Mouse (Mus musculus) limb, embryonic 12.5 days (tissue): ENCODE measurements around the gene Stxbp1. TPM values are rescaled to one million over a fixed set of nuclear protein-coding genes. Genes with fewer than 3 reads are reported as not detected.

ENCODE experiments used
- ATAC-seq: fragments of 200-750 bp; cut with Nextera tagmentation; 2 replicates; pipeline ENCODE4 v1.8.0; 2017; ENCODE audit warnings: low read depth, moderate TSS enrichment; ENCODE audit not compliant: insufficient number of reproducible peaks, insufficient read depth, low FRiP score, low TSS enrichment
- H3K27ac ChIP-seq: fragments of 300-500 bp; sonication (generic); 2 replicates; pipeline ENCODE4 v1.5.1; 2016; ENCODE audit warnings: mild to moderate bottlenecking, moderate library complexity
- H3K27me3 ChIP-seq: fragments of 300-500 bp; sonication (generic); 2 replicates; pipeline ENCODE4 v1.6.1; 2016; ENCODE audit warnings: mild to moderate bottlenecking, moderate library complexity
- H3K36me3 ChIP-seq: fragments of 300-500 bp; sonication (generic); 2 replicates; pipeline ENCODE4 v1.6.1; 2016; ENCODE audit warnings: mild to moderate bottlenecking, moderate library complexity
- H3K4me1 ChIP-seq: fragments of 300-500 bp; sonication (generic); replicated peaks from 2 replicates; pipeline ENCODE4 v1.6.1; 2016
- H3K4me2 ChIP-seq: fragments of 300-500 bp; sonication (generic); 2 replicates; pipeline ENCODE4 v1.6.1; 2016; ENCODE audit warnings: mild to moderate bottlenecking, moderate library complexity
- H3K4me3 ChIP-seq: fragments of 300-500 bp; sonication (generic); replicated peaks from 2 replicates; pipeline ENCODE4 v1.5.1; 2016; ENCODE audit warnings: mild to moderate bottlenecking
- H3K9ac ChIP-seq: fragments of 300-500 bp; sonication (generic); replicated peaks from 2 replicates; pipeline ENCODE4 v1.6.1; 2016; ENCODE audit warnings: mild to moderate bottlenecking, moderate library complexity
- H3K9me3 ChIP-seq: fragments of 300-500 bp; sonication (generic); 2 replicates; pipeline ENCODE4 v1.6.1; 2016; ENCODE audit warnings: mild to moderate bottlenecking, moderate library complexity
- WGBS: fragments of 180-500 bp; shearing (Covaris S2); methylation state at CpG from one replicate; pipeline ENCODE4 v1.1.7; 2016; 5-methylcytosine and 5-hydroxymethylcytosine counted together
- polyA plus RNA-seq: library from polyadenylated mRNA; unstranded; fragments of >200 nt; fragmentation: Nextera tagmentation; extraction: Ambion mirVana; gene quantifications from 2 replicates; pipeline ENCODE4 v1.2.1, GENCODE M21; 2016

Gene Stxbp1
- polyA plus RNA-seq, 1 experiment from 2014 or later = 18.8 TPM

DNA sequence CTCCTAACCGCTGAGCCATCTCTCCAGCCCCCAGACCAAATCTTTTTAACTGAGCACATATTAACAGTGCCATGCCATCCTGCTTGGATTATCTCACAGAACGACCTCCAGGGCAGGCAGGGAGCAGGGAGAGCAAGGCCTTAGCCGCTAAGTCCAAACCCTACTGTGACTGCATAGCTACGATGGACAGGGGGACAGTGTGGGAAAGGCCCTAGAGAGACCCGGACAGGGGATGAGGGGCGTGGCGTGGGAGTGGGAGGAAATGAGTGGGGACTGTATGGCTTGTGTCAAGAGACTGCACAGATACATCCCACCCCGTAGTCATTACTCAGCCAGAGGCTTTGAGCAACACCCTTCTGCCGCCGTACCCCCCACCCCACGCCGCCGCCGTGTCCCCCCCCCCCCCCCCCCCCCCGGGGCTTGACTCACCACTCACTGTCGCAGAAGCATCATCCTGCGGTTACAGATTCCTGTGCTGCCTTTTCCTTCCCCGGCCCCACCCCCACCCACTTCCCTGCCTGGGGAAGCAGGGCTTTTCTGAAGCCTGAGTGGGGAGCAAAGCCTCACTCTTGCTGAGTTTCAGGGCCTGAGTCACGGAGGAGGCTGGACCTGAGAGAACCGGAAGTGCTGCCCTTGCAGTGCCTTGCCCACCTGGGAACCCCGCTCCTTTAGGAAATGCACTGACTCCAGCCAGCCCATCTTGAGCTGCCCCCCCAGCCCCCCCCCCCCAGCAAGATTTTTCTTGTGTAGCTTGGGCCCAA is 35.4 kb upstream of the Stxbp1 start:
- H3K27me3 ChIP-seq = no peaks in the 10 kb centered on the region

DNA sequence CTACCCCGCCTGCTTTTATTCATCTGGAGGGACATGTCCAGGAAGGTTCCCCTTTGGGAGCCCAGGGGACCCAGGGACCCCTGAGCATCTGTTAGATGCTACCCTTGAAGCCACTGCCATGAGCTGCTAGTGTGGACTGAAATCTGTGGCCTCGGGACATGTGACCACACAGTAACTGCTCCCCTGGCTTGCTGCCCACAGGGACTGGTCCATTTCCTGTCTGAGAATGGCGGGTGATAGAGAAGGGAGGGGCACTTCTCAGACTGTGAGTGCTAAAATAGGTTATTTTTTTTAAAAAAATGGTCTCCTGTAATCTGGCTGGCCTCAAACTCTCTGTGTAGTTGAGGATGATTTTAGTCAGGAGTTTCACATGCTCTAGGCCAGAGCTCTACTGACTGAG is 34.7 kb upstream of the Stxbp1 start:
- H3K27ac ChIP-seq = peak overlapping the region; percentile 78
- no peaks in the 10 kb centered on the region for H3K9me3 ChIP-seq
- H3K4me1 ChIP-seq = peaks cover 90% of the 10 kb centered on the region
- no peak overlapping the region for H3K4me3 ChIP-seq
- H3K27me3 ChIP-seq = no peaks in the 10 kb centered on the region
- H3K36me3 ChIP-seq = no peaks in the 10 kb centered on the region; the same call in 1 of the 2 replicates
- WGBS = 32% methylated on average over 3 of the region's 3 CpGs
- ATAC-seq = no peak
- H3K4me2 ChIP-seq = no peak overlapping the region
- 0 out of 2 replicates have a peak overlapping the region, but pooled peaks have one; percentile 24 for H3K9ac ChIP-seq

More for the DNA sequence above, 35.4 kb upstream of the Stxbp1 start:
- peak overlapping the region; percentile 15 for H3K4me2 ChIP-seq
- peaks cover 90% of the 10 kb centered on the region for H3K4me1 ChIP-seq
- no peak for ATAC-seq
- H3K36me3 ChIP-seq = no peaks in the 10 kb centered on the region; the same call in 1 of the 2 replicates
- no peaks in the 10 kb centered on the region for H3K9me3 ChIP-seq
- H3K4me3 ChIP-seq = no peak overlapping the region
- 49% methylated on average over 14 of the region's 21 CpGs for WGBS
- no peak overlapping the region; the same call in 1 of the 2 replicates for H3K9ac ChIP-seq
- peak overlapping the region; percentile 82 for H3K27ac ChIP-seq

DNA sequence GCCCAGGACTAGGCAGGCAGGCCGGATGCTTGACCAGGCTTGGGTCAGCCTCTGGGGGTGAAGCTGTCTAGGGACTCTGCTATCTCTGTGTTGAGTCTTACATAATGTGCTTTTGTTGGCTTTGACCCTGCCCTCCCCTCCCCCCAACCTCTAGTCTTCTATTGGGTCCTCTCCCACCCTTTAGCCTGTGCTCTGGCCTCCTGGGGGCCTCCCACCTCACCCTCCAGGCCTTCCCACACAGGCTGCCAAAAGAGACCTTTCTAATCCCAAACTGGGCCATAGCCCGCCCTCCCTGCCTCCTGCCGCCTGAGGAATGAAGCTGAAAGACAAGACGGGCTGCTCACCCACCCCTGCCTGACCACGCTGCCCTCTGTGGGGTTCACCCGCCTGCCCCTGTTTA is 34.0 kb upstream of the Stxbp1 start:
- no peaks in the 10 kb centered on the region for H3K9me3 ChIP-seq
- peak overlapping the region; percentile 78 for H3K27ac ChIP-seq
- H3K9ac ChIP-seq = peak overlapping the region; percentile 24; the same call in 1 of the 2 replicates
- H3K4me2 ChIP-seq = no peak overlapping the region
- no peak overlapping the region for H3K4me3 ChIP-seq
- WGBS = 59% methylated on average over 6 of the region's 6 CpGs
- H3K36me3 ChIP-seq = no peaks in the 10 kb centered on the region; the same call in 1 of the 2 replicates
- ATAC-seq = no peak
- peaks cover 90% of the 10 kb centered on the region for H3K4me1 ChIP-seq
- H3K27me3 ChIP-seq = no peaks in the 10 kb centered on the region

DNA sequence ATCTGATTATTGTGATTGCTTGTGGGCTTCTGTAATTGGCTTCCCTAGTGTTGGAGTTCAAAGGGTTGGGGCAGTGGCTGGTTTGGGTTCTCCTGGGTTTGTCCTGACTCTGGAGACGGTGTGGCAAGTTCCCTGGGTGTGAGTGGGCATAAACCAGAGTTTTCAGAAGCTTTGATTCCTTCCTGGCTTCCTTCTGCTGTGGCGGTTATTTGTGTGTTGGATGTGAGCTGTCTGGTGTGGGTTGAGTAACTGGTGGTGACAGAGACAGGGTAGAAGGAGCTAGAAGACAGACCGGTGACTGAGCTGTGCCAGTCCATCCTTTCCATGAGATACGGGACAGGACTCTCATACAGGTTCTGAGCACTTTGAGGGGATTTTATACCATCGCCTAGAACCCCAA is 32.5 kb upstream of the Stxbp1 start:
- 73% methylated on average over 5 of the region's 5 CpGs for WGBS
- 0 out of 2 replicates have a peak overlapping the region, but pooled peaks have one; percentile 4 for H3K9ac ChIP-seq
- H3K27ac ChIP-seq = no peak overlapping the region
- H3K4me1 ChIP-seq = peaks cover 87% of the 10 kb centered on the region
- H3K4me3 ChIP-seq = no peak overlapping the region
- no peaks in the 10 kb centered on the region; the same call in 1 of the 2 replicates for H3K36me3 ChIP-seq
- no peaks in the 10 kb centered on the region for H3K9me3 ChIP-seq
- H3K4me2 ChIP-seq = peak overlapping the region; percentile 86
- H3K27me3 ChIP-seq = no peaks in the 10 kb centered on the region
- ATAC-seq = no peak

DNA sequence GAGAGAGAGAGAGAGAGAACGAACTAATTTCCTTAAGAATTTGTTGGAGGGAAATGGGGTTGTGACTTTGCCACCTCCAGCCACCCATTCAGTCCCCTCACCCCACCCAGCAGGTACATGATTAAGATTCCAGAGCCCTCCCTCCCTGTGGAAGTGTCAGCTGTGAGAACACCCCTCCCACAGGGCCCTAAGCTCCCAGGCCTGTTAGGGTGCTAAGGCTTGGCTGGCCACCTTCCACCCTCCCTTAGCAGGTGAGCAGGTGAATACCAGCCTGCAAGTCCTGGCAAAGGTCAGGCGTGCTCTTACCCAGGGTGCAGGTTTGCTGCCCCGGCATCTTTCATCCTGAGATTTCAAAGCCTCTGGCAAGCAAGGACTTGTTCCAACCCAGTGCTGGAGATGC is 31.4 kb upstream of the Stxbp1 start:
- 55% methylated on average over 3 of the region's 3 CpGs for WGBS
- Histone ChIP-seq H3K36me3 (no peaks in the 10 kb centered on the region; the same call in 1 of the 2 replicates), H3K27me3 (no peaks in the 10 kb centered on the region), H3K9ac (no peak overlapping the region; the same call in 1 of the 2 replicates), H3K4me1 (peaks cover 79% of the 10 kb centered on the region), H3K4me3 (peak overlapping the region; percentile 82), H3K9me3 (no peaks in the 10 kb centered on the region), H3K4me2 (peak overlapping the region; percentile 86), H3K27ac (0 out of 2 replicates have a peak overlapping the region, but pooled peaks have one; percentile 35)
- no peak for ATAC-seq

DNA sequence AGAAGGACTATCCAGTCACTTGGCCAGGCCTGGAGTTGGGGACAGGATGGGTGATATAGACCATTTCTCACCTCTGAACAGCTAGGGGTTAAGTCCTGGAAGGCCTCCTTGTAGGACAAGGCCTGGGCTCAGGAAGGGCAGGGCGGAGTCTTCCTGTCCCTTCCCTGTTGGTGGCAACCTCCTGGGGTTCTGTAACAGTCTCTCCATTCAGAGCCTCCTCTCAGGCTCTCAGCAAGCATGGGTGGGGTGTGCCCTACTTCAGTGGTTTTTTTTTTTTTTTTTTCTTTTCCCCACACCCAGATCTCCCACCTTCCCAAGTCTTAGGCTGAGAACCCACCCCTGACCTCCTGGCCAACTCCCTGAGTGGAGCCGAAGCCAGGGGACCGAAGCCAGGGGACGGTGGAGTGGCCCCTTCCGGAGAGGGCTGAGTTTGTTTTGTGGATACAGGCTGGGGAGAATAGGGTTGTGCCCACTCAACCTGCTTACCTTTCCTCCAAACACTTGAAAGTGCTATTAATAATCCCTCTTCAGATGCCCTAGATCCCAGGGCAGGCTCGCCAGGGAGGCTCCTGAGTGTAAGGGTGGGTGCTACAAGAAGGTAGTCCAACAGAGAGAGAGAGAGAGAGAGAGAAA is 30.8 kb upstream of the Stxbp1 start:
- Histone ChIP-seq H3K4me2 (peak overlapping the region; percentile 86), H3K4me1 (peaks cover 74% of the 10 kb centered on the region), H3K27me3 (no peaks in the 10 kb centered on the region), H3K27ac (peak overlapping the region; percentile 74; the same call in 1 of the 2 replicates), H3K9ac (peak overlapping the region; percentile 93; the same call in 1 of the 2 replicates), H3K9me3 (no peaks in the 10 kb centered on the region), H3K4me3 (peak overlapping the region; percentile 82), H3K36me3 (no peaks in the 10 kb centered on the region; the same call in 1 of the 2 replicates)
- ATAC-seq = no peak
- WGBS = 56% methylated on average over 6 of the region's 6 CpGs

DNA sequence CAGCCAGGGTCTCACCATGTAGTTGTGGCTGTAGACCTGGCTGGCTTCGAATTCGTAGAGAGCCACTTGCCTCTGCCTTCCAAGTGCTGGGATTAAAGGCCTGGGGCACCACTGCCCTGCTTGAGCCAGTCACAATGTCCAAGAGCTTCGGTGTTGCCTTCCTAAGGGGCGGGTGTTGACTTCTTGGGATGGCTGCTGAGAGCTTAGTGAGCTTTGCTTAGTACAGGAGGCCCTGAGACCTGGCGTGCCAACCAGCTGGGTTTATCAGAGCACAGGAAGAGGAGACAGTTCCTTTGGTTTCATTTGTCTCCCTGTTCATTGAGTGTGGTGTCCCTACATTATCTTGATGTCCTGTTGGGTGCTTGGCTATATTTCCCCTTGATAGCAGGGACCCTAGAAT is 30.3 kb upstream of the Stxbp1 start:
- Histone ChIP-seq H3K36me3 (no peaks in the 10 kb centered on the region; the same call in 1 of the 2 replicates), H3K27ac (peak overlapping the region; percentile 74), H3K9me3 (no peaks in the 10 kb centered on the region), H3K27me3 (no peaks in the 10 kb centered on the region), H3K4me2 (peak overlapping the region; percentile 86), H3K9ac (peak overlapping the region; percentile 93; the same call in 1 of the 2 replicates), H3K4me1 (peaks cover 68% of the 10 kb centered on the region), H3K4me3 (peak overlapping the region; percentile 82)
- 30% methylated on average over 5 of the region's 5 CpGs for WGBS
- no peak for ATAC-seq

DNA sequence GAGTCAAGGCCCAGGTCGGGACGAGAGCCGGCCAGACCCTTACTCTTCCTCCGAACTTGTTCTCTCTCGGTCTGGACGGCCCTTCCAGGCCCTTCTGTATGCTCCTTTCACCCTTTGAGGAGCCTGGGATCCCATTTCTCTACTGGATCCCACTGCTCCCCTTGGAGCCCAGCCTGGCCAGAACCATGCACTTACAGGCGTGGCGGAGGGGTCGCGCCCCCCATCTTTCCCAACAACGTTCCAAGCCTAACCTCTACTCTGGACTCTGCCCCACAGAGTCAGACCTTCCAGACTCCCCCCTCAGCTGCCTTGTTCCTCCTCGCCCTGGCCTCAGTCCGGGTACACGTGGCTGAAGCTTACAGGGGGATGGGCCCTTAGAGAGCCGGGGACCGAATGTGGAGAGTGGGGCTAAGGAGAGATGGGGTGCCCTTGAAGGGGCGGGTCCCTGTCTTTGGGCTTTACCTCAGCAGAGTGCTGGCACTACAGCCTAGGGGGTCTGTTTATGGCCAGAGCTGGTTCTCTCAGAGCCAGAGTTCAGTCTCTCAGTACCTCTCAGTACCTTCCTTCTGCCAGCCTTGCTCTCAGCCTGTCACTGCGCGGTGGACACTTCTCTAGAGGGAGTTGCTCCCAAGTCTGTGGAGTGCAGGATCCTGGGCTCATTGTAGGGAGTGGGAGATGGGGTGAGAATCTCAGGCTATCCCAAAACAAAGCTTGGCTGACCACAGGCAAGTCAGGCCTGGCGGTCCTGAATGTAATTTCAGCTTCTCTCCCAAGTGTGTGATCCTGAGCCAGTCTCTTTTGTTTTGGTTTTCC is 29.7 kb upstream of the Stxbp1 start:
- ATAC-seq = no peak; the same call in 1 of the 2 replicates
- H3K4me1 ChIP-seq = peaks cover 63% of the 10 kb centered on the region
- 3% methylated on average over 20 of the region's 20 CpGs for whole genome bisulfite sequencing

DNA sequence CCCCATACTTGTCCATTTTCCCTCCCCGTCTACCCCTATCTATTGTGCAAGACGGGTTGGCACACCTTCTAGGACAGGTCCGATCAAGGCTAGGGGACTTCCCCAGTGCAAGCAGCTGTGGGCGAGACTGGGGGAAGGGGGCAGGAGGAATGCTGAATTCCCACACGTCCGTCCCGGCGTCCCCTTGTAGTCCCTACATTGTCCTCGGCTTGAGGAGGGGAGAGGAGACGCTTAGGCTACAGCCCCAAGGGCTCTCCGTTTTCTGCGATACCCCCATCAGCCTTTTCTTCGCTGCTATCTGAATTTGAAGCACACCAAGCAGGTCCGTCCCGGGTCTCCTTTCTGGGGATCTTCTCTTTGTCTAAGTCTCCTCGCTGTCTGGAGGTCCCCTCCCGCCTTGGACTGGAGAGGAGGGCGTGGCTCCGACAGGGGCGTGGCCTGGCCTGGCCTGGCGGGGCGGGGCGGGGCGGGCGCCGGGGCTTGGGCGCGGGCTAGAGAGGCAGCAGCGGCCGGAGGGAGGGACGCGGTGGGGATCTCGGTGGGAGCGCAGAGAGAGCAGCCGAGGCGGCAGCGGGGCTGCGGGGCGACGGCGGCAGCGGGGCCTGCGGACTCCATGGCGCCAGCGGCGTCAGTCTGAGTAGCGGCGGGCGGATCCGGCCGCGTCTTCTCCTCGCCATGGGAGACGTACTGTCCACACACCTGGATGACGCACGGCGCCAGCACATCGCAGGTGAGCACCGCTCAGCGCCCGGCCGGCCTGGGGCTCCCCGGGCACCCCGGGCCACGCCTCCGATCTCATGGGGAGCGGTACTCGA is 28.8 kb upstream of the Stxbp1 start, which contains the start of gene Fam129b:
Fam129b (plus strand) TSS at position 440 of the 815 bp plus-strand sequence.
- Histone ChIP-seq H3K4me1 (peaks cover 55% of the 10 kb centered on the region), H3K9ac (peak within 1 kb of the TSS; percentile 93)

More for the DNA sequence above, 29.7 kb upstream of the Stxbp1 start:
- Histone ChIP-seq H3K36me3 (no peaks in the 10 kb centered on the region; the same call in 1 of the 2 replicates), H3K4me2 (peak overlapping the region; percentile 86), H3K4me3 (peak overlapping the region; percentile 82), H3K9me3 (no peaks in the 10 kb centered on the region), H3K27me3 (no peaks in the 10 kb centered on the region), H3K27ac (peak overlapping the region; percentile 74), H3K9ac (peak overlapping the region; percentile 93)

More for the DNA sequence above, 28.8 kb upstream of the Stxbp1 start, which contains the start of gene Fam129b:
- H3K27ac ChIP-seq = peak within 1 kb of the TSS; percentile 74
- H3K4me2 ChIP-seq = peak within 1 kb of the TSS; percentile 86
- H3K4me3 ChIP-seq = peak within 1 kb of the TSS; percentile 82
- WGBS = under 1% methylated on average over 59 of the region's 68 CpGs
- ATAC-seq = peak; percentile 87
- no peaks in the 10 kb centered on the region; the same call in 1 of the 2 replicates for H3K36me3 ChIP-seq
- no peaks in the 10 kb centered on the region for H3K9me3 ChIP-seq
- H3K27me3 ChIP-seq = no peaks in the 10 kb centered on the region
